Mouse (Mus musculus): ENCODE measurements at regions not wholly inside any gene's neighbourhood (a gene's known extent, or its start where the extent isn't known, plus 50 kb on each side); places are given as distances from the start of the nearest gene placed in this dataset.

GRCm38 (mm10) chr2:34086130-34086529, 198.4 kb upstream of the Mvb12b start:
- TF ChIP-seq ZC3H11A (IDR thresholded peaks at IDR 0.05; ENCODE audit: low read depth, low read length) (no peak), CHD1 (IDR thresholded peaks at IDR 0.05; ENCODE audit: low read depth, low read length) (no peak)
